In genomic region chr11:106134580-106135528, GRCm38 (mm10) we compare ENCODE assay signal across 8 mouse cellular contexts. TPM values are rescaled to one million over a fixed set of nuclear protein-coding genes. Genes with fewer than 3 reads are reported as not detected.
A peak's percentile ranks its signal among the peaks of the same experiment; 100 is the strongest.
DNase-seq lines count a peak whose midpoint lies in the region; ATAC-seq and TF ChIP-seq lines count a peak whose summit lies in the region.

No protein-coding gene starts in this region.

- DNase-seq in neural tube, embryonic 11.5 days (ENCODE audit: low spot score), result peak; percentile 21
- no peak for DNase-seq in neural tube, embryonic 10.5 days (ENCODE audit: extremely low spot score, low spot score)
- peak; percentile 35 for DNase-seq in forebrain, postnatal 0 days
- DNase-seq in midbrain, embryonic 14.5 days, result peak; percentile 67
- peak; percentile 34 for DNase-seq in urinary bladder, postnatal 10 days (ENCODE audit: low spot score)

- no peak for TF ChIP-seq CTCF in bone marrow, adult 2 months (IDR thresholded peaks at IDR 0.05; ENCODE audit: control insufficient read depth, insufficient read depth, low read length)
- no peak for TF ChIP-seq CTCF in forebrain, postnatal 0 days (IDR thresholded peaks at IDR 0.05; ENCODE audit: low read depth)

- no peaks in the 10 kb centered on the region; the same call in 1 of the 2 replicates for H3K36me3 ChIP-seq in neural tube, embryonic 11.5 days (ENCODE audit: control insufficient read depth, insufficient read depth, low read length)
- peaks cover 20% of the 10 kb centered on the region for H3K36me3 ChIP-seq in forebrain, postnatal 0 days (ENCODE audit: insufficient read depth)
- H3K36me3 ChIP-seq in hindbrain, embryonic 12.5 days, result peaks cover 20% of the 10 kb centered on the region
- peaks cover 40% of the 10 kb centered on the region for H3K36me3 ChIP-seq in limb, embryonic 15.5 days
- H3K36me3 ChIP-seq in midbrain, embryonic 14.5 days (ENCODE audit: control insufficient read depth, insufficient read depth, low read length), result peaks cover 27% of the 10 kb centered on the region

- WGBS in neural tube, embryonic 11.5 days, result 46% methylated on average over 8 of the region's 8 CpGs
- WGBS in bone marrow, adult 2 months, result 2% methylated on average over 8 of the region's 8 CpGs
- 37% methylated on average over 8 of the region's 8 CpGs for WGBS in forebrain, postnatal 0 days
- WGBS in hindbrain, embryonic 12.5 days, result 35% methylated on average over 8 of the region's 8 CpGs
- WGBS in limb, embryonic 15.5 days, result 51% methylated on average over 8 of the region's 8 CpGs
- WGBS in midbrain, embryonic 14.5 days, result 39% methylated on average over 8 of the region's 8 CpGs

- no peaks in the 10 kb centered on the region for H3K9me3 ChIP-seq in neural tube, embryonic 11.5 days (ENCODE audit: control insufficient read depth, low read length)
- no peaks in the 10 kb centered on the region for H3K9me3 ChIP-seq in forebrain, postnatal 0 days (ENCODE audit: low read length)
- no peaks in the 10 kb centered on the region for H3K9me3 ChIP-seq in hindbrain, embryonic 12.5 days (replicated peaks)
- H3K9me3 ChIP-seq in limb, embryonic 15.5 days, result no peaks in the 10 kb centered on the region
- H3K9me3 ChIP-seq in midbrain, embryonic 14.5 days (ENCODE audit: control insufficient read depth, low read length), result no peaks in the 10 kb centered on the region

- no peak overlapping the region for H3K4me3 ChIP-seq in neural tube, embryonic 11.5 days (ENCODE audit: low read depth, low read length)
- peak overlapping the region; percentile 2 for H3K4me3 ChIP-seq in bone marrow, adult 2 months (replicated peaks; ENCODE audit: control insufficient read depth, low read depth, low read length)
- no peak overlapping the region for H3K4me3 ChIP-seq in forebrain, postnatal 0 days (ENCODE audit: low read depth, low read length)
- H3K4me3 ChIP-seq in hindbrain, embryonic 12.5 days, result no peak overlapping the region
- no peak overlapping the region for H3K4me3 ChIP-seq in limb, embryonic 15.5 days
- H3K4me3 ChIP-seq in midbrain, embryonic 14.5 days (replicated peaks; ENCODE audit: low read depth, low read length), result no peak overlapping the region

- TF ChIP-seq POLR2A in bone marrow, adult 2 months (IDR thresholded peaks at IDR 0.05; ENCODE audit: borderline replicate concordance, control insufficient read depth, low read depth, low read length), result no peak

- H3K9ac ChIP-seq in neural tube, embryonic 11.5 days (ENCODE audit: low read length), result no peak overlapping the region
- no peak overlapping the region; the same call in 1 of the 2 replicates for H3K9ac ChIP-seq in forebrain, postnatal 0 days
- 0 out of 2 replicates have a peak overlapping the region, but pooled peaks have one; percentile 23 for H3K9ac ChIP-seq in hindbrain, embryonic 12.5 days
- H3K9ac ChIP-seq in limb, embryonic 15.5 days, result no peak overlapping the region
- peak overlapping the region; percentile 23; the same call in 1 of the 2 replicates for H3K9ac ChIP-seq in midbrain, embryonic 14.5 days (replicated peaks; ENCODE audit: low read length)

- ATAC-seq in neural tube, embryonic 11.5 days (ENCODE audit: insufficient read depth, low FRiP score, low TSS enrichment), result no peak
- ATAC-seq in forebrain, postnatal 0 days, result peak; percentile 48
- ATAC-seq in hindbrain, embryonic 12.5 days (ENCODE audit: low FRiP score), result no peak
- ATAC-seq in limb, embryonic 15.5 days (ENCODE audit: insufficient number of reproducible peaks, low FRiP score, low TSS enrichment, low read depth), result no peak
- ATAC-seq in midbrain, embryonic 14.5 days (ENCODE audit: low FRiP score, low TSS enrichment), result no peak

- H3K27me3 ChIP-seq in neural tube, embryonic 11.5 days (ENCODE audit: control insufficient read depth, insufficient read depth, low read length), result no peaks in the 10 kb centered on the region
- H3K27me3 ChIP-seq in forebrain, postnatal 0 days (ENCODE audit: insufficient read depth, low read length), result no peaks in the 10 kb centered on the region
- no peaks in the 10 kb centered on the region for H3K27me3 ChIP-seq in hindbrain, embryonic 12.5 days
- H3K27me3 ChIP-seq in limb, embryonic 15.5 days, result no peaks in the 10 kb centered on the region
- no peaks in the 10 kb centered on the region for H3K27me3 ChIP-seq in midbrain, embryonic 14.5 days (ENCODE audit: control insufficient read depth, insufficient read depth, low read length)

- H3K4me1 ChIP-seq in neural tube, embryonic 11.5 days (ENCODE audit: control insufficient read depth, insufficient read depth, low read length), result no peaks in the 10 kb centered on the region
- H3K4me1 ChIP-seq in bone marrow, adult 2 months (ENCODE audit: control insufficient read depth, insufficient read depth, low read length), result peaks cover 1% of the 10 kb centered on the region; the same call in 1 of the 2 replicates
- no peaks in the 10 kb centered on the region for H3K4me1 ChIP-seq in forebrain, postnatal 0 days (ENCODE audit: insufficient read depth)
- H3K4me1 ChIP-seq in hindbrain, embryonic 12.5 days, result peaks cover 9% of the 10 kb centered on the region
- peaks cover 4% of the 10 kb centered on the region; the same call in 1 of the 2 replicates for H3K4me1 ChIP-seq in limb, embryonic 15.5 days
- peaks cover 12% of the 10 kb centered on the region; the same call in 1 of the 2 replicates for H3K4me1 ChIP-seq in midbrain, embryonic 14.5 days (ENCODE audit: control insufficient read depth, insufficient read depth, low read length)

- no peak overlapping the region for H3K27ac ChIP-seq in neural tube, embryonic 11.5 days (ENCODE audit: low read depth, low read length)
- H3K27ac ChIP-seq in bone marrow, adult 2 months (ENCODE audit: control insufficient read depth, insufficient read depth, low read depth, low read length, poor library complexity), result peak overlapping the region; percentile 80
- H3K27ac ChIP-seq in forebrain, postnatal 0 days (ENCODE audit: low read depth, low read length), result peak overlapping the region; percentile 75
- H3K27ac ChIP-seq in hindbrain, embryonic 12.5 days, result peak overlapping the region; percentile 81
- H3K27ac ChIP-seq in limb, embryonic 15.5 days, result peak overlapping the region; percentile 71
- H3K27ac ChIP-seq in midbrain, embryonic 14.5 days (replicated peaks; ENCODE audit: low read depth, low read length), result peak overlapping the region; percentile 78

- no peak overlapping the region for H3K4me2 ChIP-seq in neural tube, embryonic 11.5 days (ENCODE audit: low read depth)
- no peak overlapping the region for H3K4me2 ChIP-seq in forebrain, postnatal 0 days (ENCODE audit: low read depth)
- 0 out of 2 replicates have a peak overlapping the region, but pooled peaks have one; percentile 11 for H3K4me2 ChIP-seq in hindbrain, embryonic 12.5 days (replicated peaks)
- 0 out of 2 replicates have a peak overlapping the region, but pooled peaks have one; percentile 12 for H3K4me2 ChIP-seq in limb, embryonic 15.5 days
- peak overlapping the region; percentile 15; the same call in 1 of the 2 replicates for H3K4me2 ChIP-seq in midbrain, embryonic 14.5 days (ENCODE audit: low read length)

RNA-seq across cellular contexts. Expression of gene Gm10840, which starts 25.8 kb away (rescaled TPM):
- not detected in 2 replicates for polyA plus RNA-seq in neural tube, embryonic 11.5 days (2014; fragmentation: Nextera tagmentation; extraction: Ambion mirVana)
- polyA plus RNA-seq in bone marrow, adult 2 months (2011; ENCODE audit: insufficient read depth, insufficient read length, low replicate concordance, missing spikeins), result not detected in 2 replicates
- total RNA-seq in forebrain, postnatal 0 days (2014; rRNA removed), result not detected in 2 replicates
- polyA plus RNA-seq in forebrain, postnatal 0 days (2015; fragmentation: Nextera tagmentation; extraction: Ambion mirVana), result 0.67 and 0.82 TPM in 2 replicates
- polyA plus RNA-seq in hindbrain, embryonic 12.5 days (2016; fragmentation: Nextera tagmentation; extraction: Ambion mirVana), result 0.93 and 1.0 TPM in 2 replicates
- polyA plus RNA-seq in limb, embryonic 15.5 days (2015; fragmentation: Nextera tagmentation; extraction: Ambion mirVana), result 0.84 TPM in 1 of 2 replicates, not detected in the other
- not detected in 2 replicates for polyA plus RNA-seq in midbrain, embryonic 14.5 days (2014; fragmentation: Nextera tagmentation; extraction: Ambion mirVana)

RNA-seq across cellular contexts. Expression of gene Limd2, which starts 25.8 kb away (rescaled TPM):
- polyA plus RNA-seq in neural tube, embryonic 11.5 days (2014; fragmentation: Nextera tagmentation; extraction: Ambion mirVana), result 295 and 337 TPM in 2 replicates
- polyA plus RNA-seq in bone marrow, adult 2 months (2011; ENCODE audit: insufficient read depth, insufficient read length, low replicate concordance, missing spikeins), result 45.8 and 98.2 TPM in 2 replicates
- 83.9 and 85.0 TPM in 2 replicates for total RNA-seq in forebrain, postnatal 0 days (2014; rRNA removed)
- polyA plus RNA-seq in forebrain, postnatal 0 days (2015; fragmentation: Nextera tagmentation; extraction: Ambion mirVana), result 171 and 189 TPM in 2 replicates
- 302 and 316 TPM in 2 replicates for polyA plus RNA-seq in hindbrain, embryonic 12.5 days (2016; fragmentation: Nextera tagmentation; extraction: Ambion mirVana)
- 202 and 221 TPM in 2 replicates for polyA plus RNA-seq in limb, embryonic 15.5 days (2015; fragmentation: Nextera tagmentation; extraction: Ambion mirVana)
- 161 and 171 TPM in 2 replicates for polyA plus RNA-seq in midbrain, embryonic 14.5 days (2014; fragmentation: Nextera tagmentation; extraction: Ambion mirVana)

RNA-seq across cellular contexts. Expression of gene Map3k3, which starts 50.4 kb away (rescaled TPM):
- polyA plus RNA-seq in neural tube, embryonic 11.5 days (2014; fragmentation: Nextera tagmentation; extraction: Ambion mirVana), result 19.5 and 20.8 TPM in 2 replicates
- polyA plus RNA-seq in bone marrow, adult 2 months (2011; ENCODE audit: insufficient read depth, insufficient read length, low replicate concordance, missing spikeins), result 7.3 and 14.4 TPM in 2 replicates
- 29.2 and 32.9 TPM in 2 replicates for total RNA-seq in forebrain, postnatal 0 days (2014; rRNA removed)
- 6.7 and 8.5 TPM in 2 replicates for polyA plus RNA-seq in forebrain, postnatal 0 days (2015; fragmentation: Nextera tagmentation; extraction: Ambion mirVana)
- 27.0 and 27.9 TPM in 2 replicates for polyA plus RNA-seq in hindbrain, embryonic 12.5 days (2016; fragmentation: Nextera tagmentation; extraction: Ambion mirVana)
- polyA plus RNA-seq in limb, embryonic 15.5 days (2015; fragmentation: Nextera tagmentation; extraction: Ambion mirVana), result 21.6 and 27.2 TPM in 2 replicates
- 12.4 and 15.2 TPM in 2 replicates for polyA plus RNA-seq in midbrain, embryonic 14.5 days (2014; fragmentation: Nextera tagmentation; extraction: Ambion mirVana)

Comparison
In these comparisons a context has a peak if more than half of its experiments do, and no peak if none do; other contexts are left out.
1. H3K4me2 ChIP-seq: peak in hindbrain, embryonic 12.5 days (single experiment), limb, embryonic 15.5 days (single experiment) and midbrain, embryonic 14.5 days (single experiment); none in neural tube, embryonic 11.5 days (single experiment) and forebrain, postnatal 0 days (single experiment).
2. H3K9ac ChIP-seq: peak in hindbrain, embryonic 12.5 days (single experiment) and midbrain, embryonic 14.5 days (single experiment); none in neural tube, embryonic 11.5 days (single experiment), forebrain, postnatal 0 days (single experiment) and limb, embryonic 15.5 days (single experiment).